Mouse (Mus musculus): ENCODE measurements around the gene Sarnp.

- no peak for TF ChIP-seq POLR2A (IDR thresholded peaks at IDR 0.05; ENCODE audit: borderline replicate concordance, extremely low read depth, low read depth, low read length)
- no peak for TF ChIP-seq CTCF (IDR thresholded peaks at IDR 0.05; ENCODE audit: insufficient read depth, low read length)
Observed at GRCm38 (mm10) chr10:128794391-128794790, 22.7 kb upstream of the Sarnp start.

Measured in lung, adult 2 months (tissue).